Mouse (Mus musculus): ENCODE measurements around the gene Cfdp1. TPM values are rescaled to one million over a fixed set of nuclear protein-coding genes. Genes with fewer than 3 reads are reported as not detected.

Gene Cfdp1
- polyA plus RNA-seq, 1 experiment from 2014 or later: 48.9 TPM

GRCm38 (mm10) chr8:111769764-111770428 is 84.2 kb downstream of the Cfdp1 start:
- DNase-seq: no peak

DNA sequence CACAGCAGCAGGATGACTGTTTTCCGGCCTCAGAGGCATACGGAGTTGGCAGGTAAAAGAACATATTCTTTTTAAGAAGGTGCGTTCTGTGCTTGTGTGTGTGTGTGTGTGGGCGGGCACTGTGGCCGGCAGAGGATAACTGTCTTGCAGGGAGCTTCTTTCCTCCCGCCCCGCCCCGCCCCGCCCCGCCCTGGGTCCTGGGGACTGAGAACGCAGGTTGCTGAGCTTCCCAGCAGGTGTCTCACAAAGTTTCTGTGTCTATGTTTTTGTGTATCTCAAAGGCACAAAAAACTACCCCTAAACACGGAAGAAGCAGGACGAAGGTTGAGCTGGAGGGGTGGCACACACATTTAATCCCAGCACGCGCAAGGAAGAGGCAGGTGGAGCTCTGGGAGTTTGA is 84.8 kb downstream of the Cfdp1 start:
- Histone ChIP-seq H3K9ac (replicated peaks) (no peak overlapping the region), H3K27ac (ENCODE audit: low read depth) (no peak overlapping the region), H3K9me3 (ENCODE audit: low read length) (no peaks in the 10 kb centered on the region), H3K4me2 (ENCODE audit: low read depth, low read length) (no peak overlapping the region), H3K4me1 (ENCODE audit: insufficient read depth) (no peaks in the 10 kb centered on the region), H3K4me3 (ENCODE audit: low read depth, low read length) (no peak overlapping the region), H3K27me3 (ENCODE audit: insufficient read depth, low read length) (no peaks in the 10 kb centered on the region), H3K36me3 (replicated peaks; ENCODE audit: insufficient read depth, low read length) (peaks cover 13% of the 10 kb centered on the region; the same call in 1 of the 2 replicates)
- WGBS (ENCODE audit: insufficient replicate concordance): 72% methylated on average over 15 of the region's 15 CpGs
- TF ChIP-seq CTCF (IDR thresholded peaks at IDR 0.05; ENCODE audit: low read depth): no peak
- no peak for TF ChIP-seq EP300 (IDR thresholded peaks at IDR 0.05; ENCODE audit: low read depth)
- ATAC-seq (no peak), DNase-seq (no peak)

More at GRCm38 (mm10) chr8:111769764-111770428, 84.2 kb downstream of the Cfdp1 start:
- H3K9me3 ChIP-seq (ENCODE audit: low read length): no peaks in the 10 kb centered on the region
- peaks cover 16% of the 10 kb centered on the region; the same call in 1 of the 2 replicates for H3K36me3 ChIP-seq (replicated peaks; ENCODE audit: insufficient read depth, low read length)
- H3K9ac ChIP-seq (replicated peaks): no peak overlapping the region
- TF ChIP-seq EP300 (IDR thresholded peaks at IDR 0.05; ENCODE audit: low read depth) (no peak), CTCF (IDR thresholded peaks at IDR 0.05; ENCODE audit: low read depth) (no peak)
- no peak overlapping the region for H3K4me3 ChIP-seq (ENCODE audit: low read depth, low read length)
- H3K27ac ChIP-seq (ENCODE audit: low read depth): no peak overlapping the region
- no peaks in the 10 kb centered on the region for H3K4me1 ChIP-seq (ENCODE audit: insufficient read depth)
- no peak for ATAC-seq
- no peaks in the 10 kb centered on the region for H3K27me3 ChIP-seq (ENCODE audit: insufficient read depth, low read length)
- no peak overlapping the region for H3K4me2 ChIP-seq (ENCODE audit: low read depth, low read length)
- 83% methylated on average over 12 of the region's 12 CpGs for WGBS (ENCODE audit: insufficient replicate concordance)

GRCm38 (mm10) chr8:111768651-111769050 is 85.4 kb downstream of the Cfdp1 start:
- H3K36me3 ChIP-seq (replicated peaks; ENCODE audit: insufficient read depth, low read length): peaks cover 13% of the 10 kb centered on the region; the same call in 1 of the 2 replicates
- no peaks in the 10 kb centered on the region for H3K9me3 ChIP-seq (ENCODE audit: low read length)
- 86% methylated on average over 6 of the region's 6 CpGs for WGBS (ENCODE audit: insufficient replicate concordance)

DNA sequence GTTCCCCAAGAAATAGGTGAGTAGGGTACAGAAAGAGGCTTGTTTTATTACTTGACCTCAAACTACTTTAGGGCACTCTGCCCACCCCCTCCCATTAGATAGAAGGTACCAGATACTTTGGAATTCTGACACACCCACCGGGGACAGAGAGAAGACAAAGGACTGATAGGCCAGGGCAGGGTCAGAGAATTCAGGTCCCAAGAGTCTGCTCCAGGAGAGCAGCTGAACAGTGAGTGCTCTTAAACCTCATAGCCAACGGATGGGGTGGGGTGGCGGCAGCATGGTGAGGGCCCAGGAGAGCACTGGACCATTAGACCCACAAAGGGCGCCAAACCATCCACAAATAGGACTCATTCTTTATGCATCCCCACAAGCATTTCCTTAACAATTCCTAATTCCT is 88.5 kb downstream of the Cfdp1 start:
- Histone ChIP-seq H3K4me2 (ENCODE audit: low read depth, low read length) (no peak overlapping the region), H3K27ac (ENCODE audit: low read depth) (no peak overlapping the region), H3K9me3 (ENCODE audit: low read length) (no peaks in the 10 kb centered on the region), H3K4me3 (ENCODE audit: low read depth, low read length) (no peak overlapping the region), H3K4me1 (ENCODE audit: insufficient read depth) (no peaks in the 10 kb centered on the region), H3K9ac (replicated peaks) (no peak overlapping the region), H3K27me3 (ENCODE audit: insufficient read depth, low read length) (no peaks in the 10 kb centered on the region), H3K36me3 (replicated peaks; ENCODE audit: insufficient read depth, low read length) (peaks cover 7% of the 10 kb centered on the region; the same call in 1 of the 2 replicates)
- DNase-seq (no peak), ATAC-seq (no peak)
- 84% methylated on average over 4 of the region's 4 CpGs for WGBS (ENCODE audit: insufficient replicate concordance)
- TF ChIP-seq EP300 (IDR thresholded peaks at IDR 0.05; ENCODE audit: low read depth) (no peak), CTCF (IDR thresholded peaks at IDR 0.05; ENCODE audit: low read depth) (no peak)

More at GRCm38 (mm10) chr8:111768651-111769050, 85.4 kb downstream of the Cfdp1 start:
- H3K4me1 ChIP-seq (ENCODE audit: insufficient read depth): no peaks in the 10 kb centered on the region
- H3K27me3 ChIP-seq (ENCODE audit: insufficient read depth, low read length): no peaks in the 10 kb centered on the region
- no peak for DNase-seq
- H3K27ac ChIP-seq (ENCODE audit: low read depth): no peak overlapping the region
- TF ChIP-seq CTCF (IDR thresholded peaks at IDR 0.05; ENCODE audit: low read depth): no peak
- no peak for TF ChIP-seq EP300 (IDR thresholded peaks at IDR 0.05; ENCODE audit: low read depth)
- no peak overlapping the region for H3K4me2 ChIP-seq (ENCODE audit: low read depth, low read length)
- ATAC-seq: no peak
- no peak overlapping the region for H3K9ac ChIP-seq (replicated peaks)
- H3K4me3 ChIP-seq (ENCODE audit: low read depth, low read length): no peak overlapping the region

GRCm38 (mm10) chr8:111765096-111765495 is 89.0 kb downstream of the Cfdp1 start:
- Histone ChIP-seq H3K4me2 (ENCODE audit: low read depth, low read length) (no peak overlapping the region), H3K36me3 (replicated peaks; ENCODE audit: insufficient read depth, low read length) (peaks cover 7% of the 10 kb centered on the region; the same call in 1 of the 2 replicates), H3K9ac (replicated peaks) (no peak overlapping the region), H3K27me3 (ENCODE audit: insufficient read depth, low read length) (no peaks in the 10 kb centered on the region), H3K9me3 (ENCODE audit: low read length) (no peaks in the 10 kb centered on the region), H3K4me1 (ENCODE audit: insufficient read depth) (no peaks in the 10 kb centered on the region), H3K4me3 (ENCODE audit: low read depth, low read length) (no peak overlapping the region), H3K27ac (ENCODE audit: low read depth) (no peak overlapping the region)
- WGBS (ENCODE audit: insufficient replicate concordance): 88% methylated on average over 9 of the region's 9 CpGs
- DNase-seq (no peak), ATAC-seq (no peak)
- TF ChIP-seq CTCF (IDR thresholded peaks at IDR 0.05; ENCODE audit: low read depth) (no peak), EP300 (IDR thresholded peaks at IDR 0.05; ENCODE audit: low read depth) (no peak)

GRCm38 (mm10) chr8:111760708-111761107 is 93.4 kb downstream of the Cfdp1 start:
- ATAC-seq: no peak
- no peaks in the 10 kb centered on the region for H3K27me3 ChIP-seq (ENCODE audit: insufficient read depth, low read length)
- H3K9ac ChIP-seq (replicated peaks): no peak overlapping the region
- H3K4me1 ChIP-seq (ENCODE audit: insufficient read depth): no peaks in the 10 kb centered on the region
- no peak overlapping the region for H3K4me3 ChIP-seq (ENCODE audit: low read depth, low read length)
- H3K9me3 ChIP-seq (ENCODE audit: low read length): no peaks in the 10 kb centered on the region
- TF ChIP-seq CTCF (IDR thresholded peaks at IDR 0.05; ENCODE audit: low read depth) (no peak), EP300 (IDR thresholded peaks at IDR 0.05; ENCODE audit: low read depth) (no peak)
- WGBS (ENCODE audit: insufficient replicate concordance): 84% methylated on average over 13 of the region's 13 CpGs
- no peak overlapping the region for H3K27ac ChIP-seq (ENCODE audit: low read depth)
- H3K4me2 ChIP-seq (ENCODE audit: low read depth, low read length): no peak overlapping the region
- DNase-seq: no peak
- H3K36me3 ChIP-seq (replicated peaks; ENCODE audit: insufficient read depth, low read length): no peaks in the 10 kb centered on the region

Measured in liver, postnatal 0 days (tissue).